Mouse (Mus musculus) forebrain, embryonic 14.5 days (tissue): ENCODE results near the gene Tns3. TPM values are rescaled to one million over a fixed set of nuclear protein-coding genes. Genes with fewer than 3 reads are reported as not detected.

Experiments
- ATAC-seq: fragments of 200-750 bp; cut with Nextera tagmentation; 2 replicates; pipeline ENCODE4 v1.8.0; 2017; ENCODE audit warnings: mild to moderate bottlenecking, moderate library complexity
- DNase-seq: peaks from one replicate; pipeline ENCODE4 v3.0.0-alpha.2; 2015; ENCODE audit warnings: low spot score
- H3K27ac ChIP-seq: fragments of 300-500 bp; sonication (generic); 2 replicates; pipeline ENCODE4 v1.5.1; 2014; ENCODE audit warnings: low read depth, mild to moderate bottlenecking, control low read depth, low read length, moderate library complexity
- H3K27me3 ChIP-seq: fragments of 300-500 bp; sonication (generic); replicated peaks from 2 replicates; pipeline ENCODE4 v1.6.1; 2014; ENCODE audit warnings: low read length, control low read depth, mixed read lengths; ENCODE audit not compliant: control insufficient read depth, insufficient read depth
- H3K36me3 ChIP-seq: fragments of 300-500 bp; sonication (generic); 2 replicates; pipeline ENCODE4 v1.6.1; 2014; ENCODE audit warnings: low read length, control low read depth; ENCODE audit not compliant: control insufficient read depth, insufficient read depth
- H3K4me1 ChIP-seq: fragments of 300-500 bp; sonication (generic); 2 replicates; pipeline ENCODE4 v1.6.1; 2014; ENCODE audit warnings: antibody characterized with exemption, low read length, control low read depth; ENCODE audit not compliant: control insufficient read depth, insufficient read depth
- H3K4me2 ChIP-seq: fragments of 300-500 bp; sonication (generic); 2 replicates; pipeline ENCODE4 v1.6.1; 2014; ENCODE audit warnings: mild to moderate bottlenecking, control low read depth, low read length
- H3K4me3 ChIP-seq: fragments of 300-500 bp; sonication (generic); 2 replicates; pipeline ENCODE4 v1.5.1; 2014; ENCODE audit warnings: low read depth, low read length, control low read depth
- H3K9ac ChIP-seq: fragments of 300-500 bp; sonication (generic); 2 replicates; pipeline ENCODE4 v1.6.1; 2014; ENCODE audit warnings: mild to moderate bottlenecking, low read length, control low read depth, moderate library complexity
- H3K9me3 ChIP-seq: fragments of 300-500 bp; sonication (generic); replicated peaks from 2 replicates; pipeline ENCODE4 v1.6.1; 2016; ENCODE audit warnings: low read length, control low read depth, mixed read lengths; ENCODE audit not compliant: control insufficient read depth
- WGBS: fragments of 180-500 bp; shearing (Covaris S2); extraction: QIAGEN DNeasy Blood & Tissue Kit; methylation state at CpG from one replicate; pipeline ENCODE4 v1.1.7; 2014; 5-methylcytosine and 5-hydroxymethylcytosine counted together
- polyA plus RNA-seq: library from polyadenylated mRNA; unstranded; fragments of >200 nt; fragmentation: Nextera tagmentation; extraction: Ambion mirVana; gene quantifications from 2 replicates; pipeline ENCODE4 v1.2.1, GENCODE M21; 2014

The Tns3 gene
- polyA plus RNA-seq, 1 experiment from 2014 or later = 4.4 TPM

GRCm38 (mm10) chr11:8697670-8698069, 33.3 kb upstream of the Tns3 start:
- Histone ChIP-seq H3K36me3 (no peaks in the 10 kb centered on the region), H3K4me3 (no peak overlapping the region), H3K27me3 (no peaks in the 10 kb centered on the region), H3K4me1 (peaks cover 12% of the 10 kb centered on the region), H3K4me2 (no peak overlapping the region), H3K9ac (no peak overlapping the region), H3K9me3 (no peaks in the 10 kb centered on the region), H3K27ac (no peak overlapping the region)
- WGBS = 91% methylated on average over 3 of the region's 3 CpGs
- ATAC-seq (no peak), DNase-seq (no peak)

DNA sequence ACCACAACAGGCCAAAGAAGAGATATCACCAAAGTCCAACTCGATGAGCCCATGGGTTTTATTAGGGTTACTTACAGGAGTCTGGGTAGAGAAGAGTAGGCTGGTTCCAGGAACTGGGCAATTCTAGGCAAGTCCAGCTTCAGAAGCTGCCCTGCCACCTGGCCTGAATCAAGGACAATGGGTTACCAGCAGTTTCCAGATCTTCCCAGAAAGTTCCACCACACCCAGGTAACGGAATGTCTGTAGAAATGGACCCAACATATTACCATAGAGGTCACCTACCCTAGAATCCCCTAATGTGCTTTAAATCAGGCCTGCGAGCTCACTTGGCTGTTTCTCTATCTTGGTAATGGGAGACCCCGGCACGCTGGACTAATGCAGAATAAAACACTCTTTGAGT, 29.8 kb upstream of the Tns3 start:
- H3K36me3 ChIP-seq = no peaks in the 10 kb centered on the region
- H3K27ac ChIP-seq = no peak overlapping the region
- no peaks in the 10 kb centered on the region for H3K9me3 ChIP-seq
- ATAC-seq (no peak), DNase-seq (no peak)
- H3K4me1 ChIP-seq = peaks cover 23% of the 10 kb centered on the region
- 96% methylated on average over 5 of the region's 5 CpGs for WGBS
- H3K27me3 ChIP-seq = no peaks in the 10 kb centered on the region
- no peak overlapping the region for H3K4me2 ChIP-seq
- no peak overlapping the region for H3K4me3 ChIP-seq
- no peak overlapping the region for H3K9ac ChIP-seq

DNA sequence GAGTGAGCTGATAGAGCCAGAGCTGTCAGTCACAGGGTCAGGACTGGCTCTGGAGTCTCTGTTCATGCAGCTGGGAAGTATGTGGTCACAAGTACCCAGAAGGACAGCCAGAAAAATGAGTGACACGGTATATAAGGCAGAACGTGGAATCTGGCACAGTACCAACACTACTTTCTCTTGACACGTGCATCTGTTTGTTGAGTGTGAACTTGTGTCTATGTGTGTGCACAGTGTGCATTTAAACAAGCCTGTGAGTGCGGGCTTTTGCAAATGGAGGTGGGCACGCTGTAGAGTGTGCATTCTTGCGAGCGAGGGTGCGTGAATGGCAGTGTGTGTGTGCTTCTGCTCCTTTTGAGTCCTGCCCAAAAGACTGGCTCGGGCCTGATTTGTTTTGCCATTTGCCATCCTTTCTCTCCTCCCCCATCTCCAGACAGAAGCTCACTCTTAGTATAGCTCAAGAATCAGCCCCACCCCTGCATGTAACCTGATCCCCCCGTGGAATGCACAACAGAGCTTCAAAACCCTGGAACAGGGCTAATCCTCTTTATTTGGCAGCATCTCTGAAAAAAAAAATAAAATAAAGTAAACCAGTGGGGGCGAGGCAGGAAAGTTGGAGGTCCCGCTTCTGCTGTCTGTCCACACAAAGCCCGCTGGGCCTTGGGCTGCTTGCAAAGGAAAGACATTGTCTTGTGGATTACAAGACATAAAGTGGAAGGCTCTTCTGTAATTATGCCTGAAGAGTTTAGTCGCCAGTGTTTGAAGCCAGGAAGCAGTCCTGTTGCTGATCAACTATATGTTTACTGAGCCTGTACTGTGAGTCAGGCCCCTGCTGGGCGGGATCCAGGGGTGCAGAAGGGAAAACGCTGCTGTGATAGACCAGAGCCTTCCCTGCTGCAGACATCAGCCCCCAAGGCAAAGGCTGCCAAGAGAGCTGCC, 28.5 kb upstream of the Tns3 start:
- Histone ChIP-seq H3K36me3 (no peaks in the 10 kb centered on the region), H3K9me3 (no peaks in the 10 kb centered on the region), H3K4me3 (no peak overlapping the region), H3K9ac (0 out of 2 replicates have a peak overlapping the region, but pooled peaks have one; percentile 21), H3K4me1 (peaks cover 23% of the 10 kb centered on the region), H3K27me3 (no peaks in the 10 kb centered on the region), H3K4me2 (peak overlapping the region; percentile 34), H3K27ac (peak overlapping the region; percentile 66)
- 1% methylated on average over 16 of the region's 16 CpGs for WGBS
- ATAC-seq = peak; percentile 87
- peak; percentile 80 for DNase-seq

DNA sequence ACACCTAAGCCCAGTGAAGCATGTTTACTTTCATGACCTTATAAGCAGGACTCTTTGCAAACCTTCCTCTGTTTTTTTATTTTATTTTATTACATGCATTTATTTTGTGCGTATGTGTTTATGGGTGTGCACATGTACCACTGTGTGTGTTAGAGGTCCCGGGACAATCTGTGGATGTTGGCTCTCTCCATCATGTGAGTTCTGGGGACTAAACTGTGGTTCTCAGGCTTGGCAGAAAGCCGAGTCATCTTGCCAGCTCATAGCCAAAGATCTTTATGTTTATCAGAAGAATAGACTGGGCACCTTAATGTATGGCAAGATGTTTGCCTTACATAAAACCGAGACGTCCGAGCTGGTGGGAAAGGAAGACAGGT, 27.8 kb upstream of the Tns3 start:
- Histone ChIP-seq H3K27me3 (no peaks in the 10 kb centered on the region), H3K4me3 (no peak overlapping the region), H3K9me3 (no peaks in the 10 kb centered on the region), H3K36me3 (no peaks in the 10 kb centered on the region), H3K4me2 (peak overlapping the region; percentile 34; the same call in 1 of the 2 replicates), H3K4me1 (peaks cover 23% of the 10 kb centered on the region), H3K27ac (peak overlapping the region; percentile 53; the same call in 1 of the 2 replicates), H3K9ac (no peak overlapping the region)
- ATAC-seq = peak; percentile 43
- peak; percentile 48 for DNase-seq
- 32% methylated on average over 6 of the region's 6 CpGs for WGBS

- 81% methylated on average over 4 of the region's 4 CpGs for whole genome bisulfite sequencing
- no peak for DNase-seq
- peak overlapping the region; percentile 44; the same call in 1 of the 2 replicates for H3K27ac ChIP-seq
Observed at GRCm38 (mm10) chr11:8691605-8692004, 27.3 kb upstream of the Tns3 start.

GRCm38 (mm10) chr11:8690633-8691032, 26.3 kb upstream of the Tns3 start:
- DNase-seq = no peak

More at GRCm38 (mm10) chr11:8691605-8692004, 27.3 kb upstream of the Tns3 start:
- Histone ChIP-seq H3K36me3 (no peaks in the 10 kb centered on the region), H3K9ac (no peak overlapping the region), H3K27me3 (no peaks in the 10 kb centered on the region), H3K4me1 (peaks cover 23% of the 10 kb centered on the region), H3K4me2 (no peak overlapping the region), H3K9me3 (no peaks in the 10 kb centered on the region), H3K4me3 (no peak overlapping the region)
- 0 out of 2 replicates have a peak, but pooled peaks have one; percentile 1 for ATAC-seq

DNA sequence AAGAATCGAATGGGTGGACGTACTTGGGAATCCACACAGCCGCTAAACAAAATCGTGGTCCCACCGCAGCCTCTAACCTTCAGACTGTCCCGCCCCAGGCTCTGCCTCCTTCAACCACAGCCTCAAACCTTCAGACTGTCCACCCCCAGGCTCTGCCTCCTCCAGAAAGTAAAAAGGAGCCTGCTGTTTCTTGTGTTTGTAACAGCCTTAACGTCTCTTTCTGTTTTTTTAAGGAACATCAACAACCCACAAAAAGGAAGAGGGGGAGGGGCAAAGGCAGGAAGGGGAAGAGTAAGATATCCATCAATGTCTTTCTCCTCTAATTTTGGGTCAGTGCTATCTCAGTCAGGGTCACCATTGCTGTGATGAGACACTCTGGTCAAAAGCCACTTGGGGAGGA, 25.2 kb upstream of the Tns3 start:
- 88% methylated on average over 7 of the region's 7 CpGs for WGBS
- H3K4me1 ChIP-seq = peaks cover 23% of the 10 kb centered on the region
- no peak overlapping the region for H3K4me2 ChIP-seq
- ATAC-seq (no peak), DNase-seq (no peak)
- no peak overlapping the region for H3K9ac ChIP-seq
- H3K27me3 ChIP-seq = no peaks in the 10 kb centered on the region
- no peak overlapping the region for H3K27ac ChIP-seq
- H3K36me3 ChIP-seq = no peaks in the 10 kb centered on the region
- no peaks in the 10 kb centered on the region for H3K9me3 ChIP-seq
- no peak overlapping the region for H3K4me3 ChIP-seq

More at GRCm38 (mm10) chr11:8690633-8691032, 26.3 kb upstream of the Tns3 start:
- Histone ChIP-seq H3K4me3 (no peak overlapping the region), H3K9me3 (no peaks in the 10 kb centered on the region), H3K9ac (no peak overlapping the region), H3K27ac (no peak overlapping the region), H3K27me3 (no peaks in the 10 kb centered on the region), H3K4me1 (peaks cover 23% of the 10 kb centered on the region), H3K4me2 (no peak overlapping the region), H3K36me3 (no peaks in the 10 kb centered on the region)
- 72% methylated on average over 4 of the region's 4 CpGs for WGBS
- no peak for ATAC-seq

GRCm38 (mm10) chr11:8688907-8689306, 24.6 kb upstream of the Tns3 start:
- WGBS = 94% methylated on average over 8 of the region's 8 CpGs

GRCm38 (mm10) chr11:8686501-8686900, 22.2 kb upstream of the Tns3 start:
- no peak for ATAC-seq
- H3K9me3 ChIP-seq = no peaks in the 10 kb centered on the region

More at GRCm38 (mm10) chr11:8688907-8689306, 24.6 kb upstream of the Tns3 start:
- Histone ChIP-seq H3K27me3 (no peaks in the 10 kb centered on the region), H3K9me3 (no peaks in the 10 kb centered on the region), H3K4me3 (no peak overlapping the region), H3K36me3 (no peaks in the 10 kb centered on the region), H3K4me1 (peaks cover 23% of the 10 kb centered on the region), H3K4me2 (no peak overlapping the region), H3K9ac (no peak overlapping the region), H3K27ac (no peak overlapping the region)
- DNase-seq = no peak
- ATAC-seq = no peak

More at GRCm38 (mm10) chr11:8686501-8686900, 22.2 kb upstream of the Tns3 start:
- WGBS = 74% methylated on average over 3 of the region's 3 CpGs
- Histone ChIP-seq H3K4me3 (no peak overlapping the region), H3K4me1 (peaks cover 7% of the 10 kb centered on the region), H3K27me3 (no peaks in the 10 kb centered on the region), H3K9ac (no peak overlapping the region), H3K27ac (no peak overlapping the region), H3K4me2 (no peak overlapping the region), H3K36me3 (no peaks in the 10 kb centered on the region)
- DNase-seq = no peak
